Mouse (Mus musculus) urinary bladder, postnatal 10 days (tissue): ENCODE data around the gene Rdh9.
"Not testable (repeated sequence)": the region's sequence is repeated elsewhere in the genome, so short reads cannot be mapped to it uniquely, and the experiment has no call there.

ENCODE experiments used
- DNase-seq: peaks from one replicate; pipeline ENCODE4 v3.0.0; 2022; ENCODE audit warnings: low spot score

Rdh9 gene

GRCm38 (mm10) chr10:127759181-127760110 is 16.7 kb upstream of the Rdh9 start, which contains the start of the genes Rdh1 and Rdh16f1:
Rdh1 (plus strand) TSS chr10:127759721.
Rdh16f1 (plus strand) TSS chr10:127759787.
- DNase-seq, result no peak

GRCm38 (mm10) chr10:127762926-127763325 is 13.3 kb upstream of the Rdh9 start:
- DNase-seq, result not testable (repeated sequence)

GRCm38 (mm10) chr10:127763914-127764680 is 12.1 kb upstream of the Rdh9 start:
- DNase-seq, result no peak

- DNase-seq, result no peak
Measured at GRCm38 (mm10) chr10:127766564-127766963, 9.6 kb upstream of the Rdh9 start.

GRCm38 (mm10) chr10:127782321-127782720 is 6.1 kb downstream of the Rdh9 start:
- DNase-seq, result not testable (repeated sequence)

GRCm38 (mm10) chr10:127785411-127785810 is 9.2 kb downstream of the Rdh9 start:
- not testable (repeated sequence) for DNase-seq

GRCm38 (mm10) chr10:127799295-127799694 is 23.1 kb downstream of the Rdh9 start:
- no peak for DNase-seq

- no peak for DNase-seq
Measured at GRCm38 (mm10) chr10:127800891-127801290, 24.7 kb downstream of the Rdh9 start, which contains the start of gene Rdh16. Rdh16 (plus strand) TSS chr10:127801152.

GRCm38 (mm10) chr10:127801612-127802011 is 25.4 kb downstream of the Rdh9 start:
- no peak for DNase-seq

GRCm38 (mm10) chr10:127802236-127802635 is 26.1 kb downstream of the Rdh9 start:
- no peak for DNase-seq

GRCm38 (mm10) chr10:127804416-127804815 is 28.2 kb downstream of the Rdh9 start:
- no peak for DNase-seq

- no peak for DNase-seq
Measured at GRCm38 (mm10) chr10:127815888-127816287, 39.7 kb downstream of the Rdh9 start.

- DNase-seq, result not testable (repeated sequence)
Measured at GRCm38 (mm10) chr10:127817268-127817910, 41.2 kb downstream of the Rdh9 start.

- not testable (repeated sequence) for DNase-seq
Measured at GRCm38 (mm10) chr10:127821806-127822205, 45.6 kb downstream of the Rdh9 start.

GRCm38 (mm10) chr10:127825386-127825785 is 49.2 kb downstream of the Rdh9 start:
- DNase-seq, result no peak

- DNase-seq, result no peak
Measured at GRCm38 (mm10) chr10:127829121-127829520, 52.9 kb downstream of the Rdh9 start.

GRCm38 (mm10) chr10:127834186-127834585 is 58.0 kb downstream of the Rdh9 start:
- not testable (repeated sequence) for DNase-seq

- DNase-seq, result no peak
Measured at GRCm38 (mm10) chr10:127835292-127835691, 59.1 kb downstream of the Rdh9 start.

GRCm38 (mm10) chr10:127837793-127838192 is 61.6 kb downstream of the Rdh9 start:
- not testable (repeated sequence) for DNase-seq

- DNase-seq, result no peak
Measured at GRCm38 (mm10) chr10:127838539-127838938, 62.4 kb downstream of the Rdh9 start.

- DNase-seq, result no peak
Measured at GRCm38 (mm10) chr10:127840776-127841175, 64.6 kb downstream of the Rdh9 start.
